Mouse (Mus musculus): ENCODE measurements at regions not wholly inside any gene's neighbourhood (a gene's known extent, or its start where the extent isn't known, plus 50 kb on each side); places are given as distances from the start of the nearest gene placed in this dataset.

DNA sequence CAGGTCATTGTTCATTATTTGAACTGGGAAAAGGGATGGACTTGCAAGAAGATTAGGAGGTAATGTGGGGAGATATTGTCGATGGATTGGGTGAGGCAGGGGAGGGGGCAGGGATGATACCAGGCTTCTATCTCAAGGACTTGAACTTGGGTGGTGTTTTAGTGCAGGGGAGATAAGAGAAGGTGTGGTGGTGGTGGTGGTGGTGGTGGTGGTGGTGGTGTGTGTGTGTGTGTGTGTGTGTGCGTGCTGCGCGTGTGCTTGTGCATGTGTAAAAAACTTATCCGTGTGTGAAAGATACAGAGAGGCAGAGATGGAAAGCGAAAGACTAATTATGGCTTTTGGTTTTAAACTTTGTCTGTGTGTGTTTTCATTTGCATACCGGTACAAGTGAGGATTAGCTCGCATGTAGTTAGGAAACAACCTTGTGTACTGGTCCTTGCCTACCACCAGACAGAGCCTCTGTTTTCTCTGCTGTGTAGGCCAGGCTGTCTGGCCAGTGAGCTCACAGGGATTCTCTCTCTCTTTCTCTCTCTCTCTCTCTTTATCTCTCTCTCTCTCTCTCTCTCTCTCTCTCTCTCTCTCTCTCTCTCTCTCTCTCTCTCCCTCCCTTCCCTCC lies 69.6 kb upstream of the Cdkn2b start:
- TF ChIP-seq GATA1 (IDR thresholded peaks at IDR 0.05; ENCODE audit: borderline replicate concordance, low read length), result no peak
- TF ChIP-seq FLI1 (IDR thresholded peaks at IDR 0.05; ENCODE audit: low read length), result no peak
